Mouse (Mus musculus) testis, postnatal 14 days (tissue): ENCODE measurements around the gene Fam57b.
"Not testable (repeated sequence)": the region's sequence is repeated elsewhere in the genome, so short reads cannot be mapped to it uniquely, and the experiment has no call there.

Source experiments
- DNase-seq: peaks from one replicate; pipeline ENCODE4 v3.0.0; 2021; ENCODE audit warnings: low spot score

The Fam57b gene

GRCm38 (mm10) chr7:126778147-126778546 is 19.3 kb upstream of the Fam57b start:
- DNase-seq: no peak

DNA sequence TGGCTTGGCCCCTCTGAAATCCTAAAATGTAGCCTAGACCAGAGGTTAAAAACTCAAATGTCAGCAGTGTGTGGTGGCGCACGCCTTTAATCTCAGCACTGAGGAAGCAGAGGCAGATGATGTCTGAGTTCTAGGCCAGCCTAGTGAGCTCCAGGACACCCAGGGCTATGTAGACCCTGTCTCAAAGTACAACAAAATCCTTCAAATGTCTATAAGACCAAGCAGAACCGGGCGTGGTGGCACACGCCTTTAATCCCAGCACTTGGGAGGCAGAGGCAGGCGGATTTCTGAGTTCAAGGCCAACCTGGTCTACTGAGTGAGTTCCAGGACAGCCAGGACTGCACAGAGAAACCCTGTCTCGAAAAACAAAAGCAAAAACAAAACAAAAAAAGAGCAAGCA is 18.4 kb upstream of the Fam57b start:
- not testable (repeated sequence) for DNase-seq

GRCm38 (mm10) chr7:126779983-126780970 is 17.2 kb upstream of the Fam57b start:
- DNase-seq: peak; percentile 84

DNA sequence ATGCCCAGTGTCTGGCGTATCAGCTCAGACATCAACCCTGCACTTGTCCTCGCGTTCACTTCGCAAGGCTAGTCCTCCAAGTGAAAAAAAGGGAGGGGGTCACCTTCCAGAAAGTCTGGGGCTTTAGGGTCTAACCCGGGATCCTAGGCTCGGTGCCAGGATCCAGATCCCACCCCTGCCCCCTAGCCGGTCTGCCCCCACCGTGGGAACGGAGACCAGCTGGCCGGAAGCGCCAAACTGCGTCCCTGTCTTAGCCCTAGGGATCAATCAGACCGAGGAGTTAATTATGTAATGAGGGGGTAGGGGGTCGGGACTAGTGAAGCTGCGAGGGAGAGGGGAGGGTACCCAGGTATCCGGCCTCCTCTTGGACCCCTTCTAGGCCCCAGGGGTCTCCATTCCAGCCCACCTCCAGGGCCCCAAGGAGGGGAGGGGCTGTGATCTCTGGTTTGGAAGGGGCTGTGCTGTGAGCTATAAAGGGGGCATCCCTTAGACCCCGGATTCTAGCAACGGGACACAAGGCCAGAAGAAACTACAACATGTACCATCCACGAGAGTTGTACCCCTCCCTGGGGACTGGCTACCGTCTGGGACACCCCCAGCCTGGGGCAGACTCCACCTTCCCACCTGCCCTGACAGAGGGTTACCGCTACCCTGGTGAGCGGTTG is 16.4 kb upstream of the Fam57b start, which contains the start of gene Tbx6:
Gene Tbx6 (plus strand): TSS at position 513 of the 665 bp plus-strand sequence.
- no peak for DNase-seq

- no peak for DNase-seq
Observed at GRCm38 (mm10) chr7:126781661-126782370, 15.7 kb upstream of the Fam57b start.

GRCm38 (mm10) chr7:126782693-126783092 is 14.8 kb upstream of the Fam57b start:
- DNase-seq: no peak

DNA sequence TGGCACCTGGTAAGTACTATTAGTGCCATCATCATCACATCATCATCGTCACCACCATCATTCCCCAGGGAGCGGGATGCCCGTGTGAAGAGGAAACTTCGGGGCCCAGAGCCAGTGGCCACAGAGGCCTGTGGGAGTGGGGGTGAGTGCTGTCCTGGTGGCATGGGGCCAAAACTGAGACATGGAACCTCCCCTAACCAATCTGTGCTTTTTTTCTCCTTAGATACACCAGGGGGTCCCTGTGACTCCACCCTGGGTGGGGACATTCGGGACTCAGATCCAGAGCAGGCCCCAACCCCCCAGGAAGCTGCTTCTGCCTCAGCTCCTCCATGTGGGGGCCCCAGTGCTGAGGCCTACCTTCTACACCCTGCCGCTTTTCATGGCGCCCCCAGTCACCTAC is 13.0 kb upstream of the Fam57b start:
- no peak for DNase-seq

DNA sequence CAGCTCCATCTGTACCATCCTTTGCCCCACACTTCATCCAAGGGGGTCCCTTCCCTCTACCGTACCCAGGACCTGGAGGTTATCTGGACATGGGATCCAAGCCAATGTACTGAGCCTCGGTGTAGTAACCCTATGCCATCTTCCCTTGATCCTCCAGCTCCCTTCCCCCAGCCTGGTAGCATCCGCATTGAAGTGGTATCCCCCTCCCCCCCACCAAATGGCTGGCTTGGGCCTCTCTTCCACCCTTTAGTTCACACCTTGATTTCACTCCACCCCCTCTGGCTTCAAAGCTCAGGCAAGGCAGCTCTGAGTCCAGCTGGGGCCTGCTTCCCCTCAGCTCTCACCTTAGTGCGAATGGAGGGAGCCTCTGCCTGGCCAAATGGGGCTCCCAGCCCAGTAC is 12.4 kb upstream of the Fam57b start:
- no peak for DNase-seq

DNA sequence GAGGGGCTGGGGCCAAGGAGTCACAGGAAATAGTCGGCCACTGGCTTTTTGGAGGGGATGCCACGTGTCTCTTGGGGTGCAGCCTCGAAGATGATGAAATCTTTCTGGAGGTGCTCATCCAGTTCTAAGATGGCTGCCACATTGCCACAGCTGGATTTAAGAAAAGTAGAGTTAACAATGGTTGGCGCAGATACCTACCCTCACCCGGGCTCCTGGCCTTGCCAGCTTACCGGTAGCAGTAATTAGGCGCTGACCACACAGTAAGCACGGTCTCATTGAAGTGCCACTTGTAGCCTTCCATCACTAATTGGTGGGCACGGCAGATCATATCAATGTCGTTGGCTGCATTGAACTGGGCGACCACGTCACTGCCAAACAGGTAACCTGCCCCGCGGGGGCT is 11.3 kb upstream of the Fam57b start:
- no peak for DNase-seq

DNA sequence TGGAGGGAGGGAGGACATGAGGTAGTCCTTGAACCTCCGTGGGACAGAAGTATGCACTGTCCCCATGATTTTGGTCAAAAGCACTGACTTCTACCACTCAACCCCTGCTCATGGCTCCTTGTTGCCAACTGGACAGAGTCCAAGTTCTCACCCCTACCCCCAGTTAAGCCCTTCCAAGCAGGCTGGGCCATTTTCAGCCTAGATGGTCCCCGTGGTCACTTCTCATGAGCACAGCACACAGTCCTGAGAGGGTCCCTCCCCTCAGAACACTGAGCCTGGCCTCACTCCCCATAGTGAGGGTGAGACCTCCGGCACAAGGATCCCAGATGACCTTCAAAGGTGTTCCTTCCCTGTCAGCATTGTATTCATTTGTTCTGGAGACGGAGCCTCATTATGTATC is 8.3 kb upstream of the Fam57b start:
- no peak for DNase-seq

- peak; percentile 96 for DNase-seq
Observed at GRCm38 (mm10) chr7:126791851-126792720, 5.4 kb upstream of the Fam57b start, which contains the start of gene Ppp4c. TSS of gene Ppp4c (minus strand) at chr7:126792496.

DNA sequence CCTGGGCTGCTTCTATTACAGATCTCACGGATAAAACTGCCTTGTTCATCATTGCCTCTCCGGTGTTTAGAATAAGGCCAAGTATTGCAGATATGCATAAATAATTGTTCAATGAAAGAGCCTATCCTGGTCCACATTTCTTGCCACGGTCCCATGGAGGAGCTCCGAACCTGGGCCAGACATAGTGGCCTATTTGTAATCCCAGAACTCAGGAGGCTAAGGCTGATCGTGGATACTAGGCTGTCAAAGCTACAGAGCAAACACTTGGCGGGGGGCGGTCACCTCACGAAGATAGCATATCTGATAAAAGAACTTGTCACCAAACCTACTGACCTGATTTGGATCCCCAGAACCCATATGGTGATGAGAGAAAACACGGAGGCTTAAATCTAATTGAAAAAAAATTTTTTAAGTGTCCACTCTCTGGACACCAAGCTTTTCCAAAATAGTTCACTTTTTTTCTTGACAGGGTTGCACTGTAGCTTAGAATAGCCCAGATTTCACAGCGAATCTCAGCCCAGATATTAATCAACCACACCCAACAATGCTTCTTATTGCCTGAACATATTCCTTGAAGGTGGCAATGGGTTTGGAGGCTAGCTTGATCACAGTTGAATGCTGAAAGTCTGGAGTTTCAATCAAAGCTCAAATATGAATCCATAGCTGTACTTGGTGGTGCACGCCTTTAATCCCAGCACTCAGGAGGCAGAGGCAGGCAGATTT is 4.6 kb upstream of the Fam57b start:
- DNase-seq: no peak

- no peak for DNase-seq
Observed at GRCm38 (mm10) chr7:126793456-126794270, 3.8 kb upstream of the Fam57b start.

DNA sequence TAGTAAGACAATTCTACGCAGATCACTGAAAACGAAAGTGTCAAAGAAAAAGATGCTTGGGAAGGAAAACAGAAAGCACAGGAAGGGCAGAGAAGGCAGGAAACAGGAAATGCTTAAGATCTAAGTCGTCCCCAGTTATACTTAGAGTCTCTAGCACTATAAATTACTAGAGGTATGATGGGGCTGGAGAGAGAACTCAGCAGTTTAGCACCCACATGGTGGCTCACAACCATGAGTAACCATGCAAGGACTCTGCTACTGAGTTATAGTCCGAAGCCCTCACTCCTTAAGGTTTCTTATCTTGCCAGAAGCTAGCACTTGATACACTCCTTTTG is 3.2 kb upstream of the Fam57b start:
- DNase-seq: peak; percentile 52

DNA sequence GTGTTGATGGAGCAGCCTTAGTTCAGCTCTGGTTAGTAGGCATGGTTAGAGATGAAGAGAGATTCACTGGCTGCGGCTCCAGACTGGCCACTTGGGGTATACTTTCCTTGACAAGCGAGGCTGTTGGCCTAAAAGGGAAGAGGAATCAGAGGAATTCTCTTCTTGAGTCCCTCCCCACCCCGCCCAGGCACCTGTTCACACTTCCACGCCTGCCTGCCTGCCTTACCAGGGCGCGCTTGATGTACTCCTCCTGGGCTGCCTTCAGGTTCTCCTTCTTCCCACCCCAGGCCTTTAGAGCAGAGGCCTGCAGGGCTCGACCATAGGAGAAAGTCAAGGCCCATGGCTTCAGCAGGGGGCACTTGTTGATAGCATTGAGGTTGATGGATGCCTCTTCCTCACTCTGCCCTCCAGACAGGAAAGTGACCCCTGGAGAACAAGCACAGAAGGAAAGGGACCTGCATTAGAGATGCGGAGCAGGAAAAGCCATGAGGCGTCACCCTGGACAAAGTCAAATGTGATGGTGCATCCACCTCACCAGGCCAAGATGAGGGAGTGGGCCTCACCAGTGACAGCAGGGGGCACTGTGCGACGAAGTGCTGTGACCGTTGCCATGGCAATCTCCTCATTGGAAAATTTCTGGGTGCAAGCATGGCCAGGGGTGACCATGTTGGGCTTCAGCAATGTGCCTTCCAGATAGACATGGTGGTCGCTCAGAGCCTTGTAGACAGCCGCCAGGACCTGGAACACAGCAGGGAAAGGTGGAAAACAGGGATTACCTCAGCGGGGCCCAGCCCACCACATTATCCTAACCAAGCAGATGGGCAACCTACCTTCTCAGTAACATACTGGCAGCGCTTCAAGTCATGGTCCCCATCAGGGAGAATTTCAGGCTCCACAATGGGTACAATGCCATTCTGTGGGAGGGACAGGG is 1.8 kb upstream of the Fam57b start:
- no peak for DNase-seq

DNA sequence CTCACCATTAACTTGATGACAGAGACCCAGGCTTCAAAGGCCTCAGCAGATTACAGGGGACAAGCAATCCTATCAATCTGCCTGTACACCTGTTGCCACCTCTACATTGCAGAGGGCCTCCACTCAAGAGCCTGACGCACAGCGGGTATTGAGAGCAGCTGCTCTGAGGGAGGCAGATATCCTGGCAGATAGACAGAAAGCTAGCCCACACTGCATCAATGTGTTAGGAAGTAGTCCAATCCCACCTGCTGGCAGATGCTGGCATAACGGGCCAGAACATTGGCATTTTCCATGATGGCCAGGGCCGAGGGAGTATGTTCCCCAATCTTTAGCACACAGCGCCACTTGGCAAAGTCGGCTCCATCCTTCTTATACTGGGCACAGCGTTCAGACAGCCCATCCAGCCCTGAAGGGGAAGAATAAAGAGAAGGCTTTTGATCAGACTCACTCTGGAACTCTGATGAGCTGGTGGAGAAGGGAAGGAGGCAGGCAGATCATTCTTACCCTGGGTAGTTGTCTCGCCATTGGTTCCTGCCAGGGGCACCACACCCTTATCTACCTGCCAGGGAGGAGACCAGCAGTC is 1.0 kb upstream of the Fam57b start:
- DNase-seq: no peak

DNA sequence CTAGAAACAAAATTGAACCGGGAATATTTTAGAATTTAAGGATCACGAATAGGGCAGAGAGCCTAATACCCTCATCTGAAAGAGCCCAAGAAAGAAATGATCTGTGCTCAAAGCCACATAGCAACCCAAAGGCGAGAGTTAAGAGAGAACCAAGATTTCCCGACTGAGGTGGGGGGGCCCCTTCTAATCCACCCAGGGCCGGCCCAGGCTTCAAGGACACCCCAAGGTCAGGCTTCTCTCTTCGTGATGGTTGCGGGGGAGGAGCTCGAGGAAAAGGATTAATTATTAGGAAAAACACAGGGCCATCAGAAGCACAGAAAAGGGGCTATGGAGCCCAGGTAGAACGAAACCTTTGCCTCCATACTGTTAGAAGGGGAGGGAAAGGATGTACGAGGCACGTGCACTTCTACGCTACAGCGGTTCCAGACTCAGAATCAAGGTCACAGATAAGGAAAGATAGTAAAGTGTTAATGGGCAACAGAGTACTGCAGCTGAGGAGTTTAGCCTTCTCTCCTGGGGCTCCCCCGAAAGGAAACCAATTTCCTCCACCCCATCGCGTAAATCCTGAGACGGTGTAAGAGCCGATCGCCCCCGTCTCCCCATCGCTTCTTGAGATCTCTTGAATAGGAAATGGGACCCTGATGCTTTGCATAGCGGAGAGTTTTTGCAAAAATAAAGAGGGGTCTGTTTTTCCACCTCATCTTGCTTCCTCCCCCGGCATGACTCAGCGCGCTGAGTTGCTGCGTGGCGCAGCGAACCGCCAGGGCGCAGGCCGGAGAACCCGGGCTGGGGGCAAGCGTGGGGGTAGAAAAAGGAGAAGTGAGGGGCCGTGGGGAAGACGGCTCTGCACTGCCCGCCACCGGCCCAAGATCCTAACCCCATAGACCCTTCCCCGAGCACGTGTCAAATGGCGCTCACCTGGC is 920 bp downstream of the Fam57b start:
- DNase-seq: no peak
